Mouse (Mus musculus) CD4-positive naive resting alpha-beta T cell, adult 57 days (primary cell): ENCODE measurements around the gene Hacd3. TPM values are rescaled to one million over a fixed set of nuclear protein-coding genes. Genes with fewer than 3 reads are reported as not detected.

Experiments
- total RNA-seq: library from RNA; stranded (reverse); gene quantifications from one replicate; pipeline ENCODE4 v1.2.4, GENCODE M21; 2023

Hacd3 gene
- total RNA-seq = 29.3 TPM

GRCm38 (mm10) chr9:65020991-65021886 lies at the start of gene Hacd3:
Gene Hacd3 (minus strand): TSS chr9:65021693.

GRCm38 (mm10) chr9:65032269-65033108 lies 11.0 kb upstream of the Hacd3 start, which contains the start of gene Dpp8:
Gene Dpp8 (plus strand): TSS chr9:65032414.

GRCm38 (mm10) chr9:64960117-64960977 lies 61.1 kb downstream of the Hacd3 start, which contains the start of gene Ints14:
Gene Ints14 (plus strand): TSS chr9:64960905.

GRCm38 (mm10) chr9:64951161-64951657 lies 70.3 kb downstream of the Hacd3 start, which contains the start of gene Slc24a1:
Gene Slc24a1 (minus strand): TSS chr9:64951607.

Other genes starting within 250 kb of the Hacd3 start
- gene Dennd4a, start 210.4 kb downstream of the Hacd3 start, total RNA-seq = 87.1 TPM
- gene Slc24a1, start 70.1 kb downstream of the Hacd3 start, total RNA-seq = not detected
- 33.6 TPM for gene Ints14, start 60.8 kb downstream of the Hacd3 start, total RNA-seq
- gene Dpp8, start 10.7 kb upstream of the Hacd3 start, total RNA-seq = 74.5 TPM
- gene Igdcc4, start 79.8 kb upstream of the Hacd3 start, total RNA-seq = 0.24 TPM
- not detected for gene Igdcc3, start 119.5 kb upstream of the Hacd3 start, total RNA-seq
- 7.2 TPM for gene Parp16, start 173.7 kb upstream of the Hacd3 start, total RNA-seq
- not detected for gene Cilp, start 243.5 kb upstream of the Hacd3 start, total RNA-seq